Mouse (Mus musculus): ENCODE results near the gene Baz2b. TPM values are rescaled to one million over a fixed set of nuclear protein-coding genes. Genes with fewer than 3 reads are reported as not detected.

The Baz2b gene
- polyA plus RNA-seq, 1 experiment from 2014 or later = 33.8 TPM

- Histone ChIP-seq H3K9me3 (ENCODE audit: control insufficient read depth) (no peaks in the 10 kb centered on the region), H3K9ac (ENCODE audit: low read depth, low read length) (no peak overlapping the region), H3K4me2 (replicated peaks; ENCODE audit: low read depth) (no peak overlapping the region), H3K36me3 (ENCODE audit: control insufficient read depth, insufficient read depth) (peaks cover 4% of the 10 kb centered on the region; the same call in 1 of the 2 replicates), H3K4me1 (replicated peaks; ENCODE audit: control insufficient read depth, insufficient read depth, low read length) (no peaks in the 10 kb centered on the region), H3K4me3 (ENCODE audit: low read depth, low read length) (no peak overlapping the region), H3K27me3 (replicated peaks; ENCODE audit: control insufficient read depth, insufficient read depth, low read length) (no peaks in the 10 kb centered on the region), H3K27ac (ENCODE audit: low read depth, low read length) (no peak overlapping the region)
- ATAC-seq = no peak
- 95% methylated on average over 2 of the region's 2 CpGs for WGBS
- TF ChIP-seq CTCF (IDR thresholded peaks at IDR 0.05; ENCODE audit: low read depth) = no peak
These were observed 97.5 kb downstream of the Baz2b start for GRCm38 (mm10) chr2:60112116-60112515.

- no peaks in the 10 kb centered on the region for H3K4me1 ChIP-seq (replicated peaks; ENCODE audit: control insufficient read depth, insufficient read depth, low read length)
- no peak overlapping the region for H3K4me2 ChIP-seq (replicated peaks; ENCODE audit: low read depth)
- peaks cover 4% of the 10 kb centered on the region; the same call in 1 of the 2 replicates for H3K36me3 ChIP-seq (ENCODE audit: control insufficient read depth, insufficient read depth)
- TF ChIP-seq CTCF (IDR thresholded peaks at IDR 0.05; ENCODE audit: low read depth) = no peak
- 80% methylated on average over 3 of the region's 3 CpGs for WGBS
- H3K27ac ChIP-seq (ENCODE audit: low read depth, low read length) = no peak overlapping the region
- no peak overlapping the region for H3K4me3 ChIP-seq (ENCODE audit: low read depth, low read length)
- no peaks in the 10 kb centered on the region for H3K9me3 ChIP-seq (ENCODE audit: control insufficient read depth)
- no peaks in the 10 kb centered on the region for H3K27me3 ChIP-seq (replicated peaks; ENCODE audit: control insufficient read depth, insufficient read depth, low read length)
- no peak for ATAC-seq
- no peak overlapping the region for H3K9ac ChIP-seq (ENCODE audit: low read depth, low read length)
These were observed 100.6 kb downstream of the Baz2b start for GRCm38 (mm10) chr2:60109001-60109400.

DNA sequence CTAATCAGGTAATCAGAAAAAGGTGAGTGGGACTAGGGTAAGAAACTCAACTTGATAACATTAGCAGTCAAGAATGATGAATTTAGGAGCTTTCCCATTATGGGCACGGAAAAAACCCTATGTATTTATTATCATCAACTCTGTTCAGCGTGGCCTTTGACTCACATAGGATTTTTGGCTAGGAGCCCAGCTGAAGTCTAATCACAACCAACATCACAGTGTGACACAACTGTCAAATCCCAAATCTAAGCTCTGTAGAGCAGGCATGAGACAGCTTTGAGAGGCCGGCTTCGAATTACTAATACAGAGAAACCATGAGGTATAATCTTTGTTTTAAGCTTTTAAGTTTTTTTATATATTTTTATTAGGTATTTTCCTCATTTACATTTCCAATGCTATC lies 113.0 kb downstream of the Baz2b start:
- Histone ChIP-seq H3K27ac (ENCODE audit: low read depth, low read length) (no peak overlapping the region), H3K9ac (ENCODE audit: low read depth, low read length) (no peak overlapping the region), H3K4me1 (replicated peaks; ENCODE audit: control insufficient read depth, insufficient read depth, low read length) (no peaks in the 10 kb centered on the region), H3K36me3 (ENCODE audit: control insufficient read depth, insufficient read depth) (peaks cover 4% of the 10 kb centered on the region; the same call in 1 of the 2 replicates), H3K4me2 (replicated peaks; ENCODE audit: low read depth) (no peak overlapping the region), H3K9me3 (ENCODE audit: control insufficient read depth) (no peaks in the 10 kb centered on the region), H3K27me3 (replicated peaks; ENCODE audit: control insufficient read depth, insufficient read depth, low read length) (no peaks in the 10 kb centered on the region), H3K4me3 (ENCODE audit: low read depth, low read length) (no peak overlapping the region)
- no peak for ATAC-seq
- 73% methylated on average over 4 of the region's 4 CpGs for WGBS
- TF ChIP-seq CTCF (IDR thresholded peaks at IDR 0.05; ENCODE audit: low read depth) = no peak

GRCm38 (mm10) chr2:60090280-60090679 lies 119.4 kb downstream of the Baz2b start:
- ATAC-seq = peak; percentile 57; the same call in 1 of the 2 replicates
- TF ChIP-seq CTCF (IDR thresholded peaks at IDR 0.05; ENCODE audit: low read depth) = no peak
- peak overlapping the region; percentile 28; the same call in 1 of the 2 replicates for H3K4me2 ChIP-seq (replicated peaks; ENCODE audit: low read depth)

DNA sequence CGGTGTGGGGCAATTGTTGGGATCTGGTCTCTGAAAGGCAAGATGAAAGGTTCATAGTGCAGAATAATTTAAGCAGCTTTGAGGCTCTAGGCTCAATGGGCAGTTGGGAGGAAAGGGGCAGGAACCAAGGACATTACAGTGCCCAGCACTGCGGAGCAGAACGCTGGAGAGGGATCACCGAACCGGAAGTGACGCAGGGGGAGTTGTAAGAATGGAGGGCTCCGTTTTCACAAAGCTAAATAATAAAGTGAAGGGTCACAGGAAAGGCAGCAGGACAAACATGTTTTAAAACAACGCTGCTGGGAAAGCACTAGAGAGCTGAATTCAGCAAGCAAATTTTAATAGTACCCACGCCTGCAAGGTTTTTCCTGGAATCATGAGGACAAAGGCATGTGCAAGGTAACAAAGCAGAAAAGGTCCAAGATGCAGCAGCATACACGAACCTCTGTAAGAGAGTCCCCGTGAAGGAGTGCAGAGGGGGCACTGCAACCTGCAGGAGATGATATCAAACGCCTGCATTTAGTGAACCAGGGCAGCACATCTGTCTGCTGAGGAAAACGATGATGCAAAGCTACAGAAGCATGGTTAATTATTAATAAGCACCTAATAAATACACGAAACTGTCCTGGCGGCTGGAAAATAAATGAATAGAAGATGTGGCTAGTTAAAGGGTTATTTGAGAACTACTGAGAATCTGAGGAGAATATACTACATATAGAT lies 120.0 kb downstream of the Baz2b start:
- Histone ChIP-seq H3K4me3 (ENCODE audit: low read depth, low read length) (no peak overlapping the region), H3K36me3 (ENCODE audit: control insufficient read depth, insufficient read depth) (no peaks in the 10 kb centered on the region; the same call in 1 of the 2 replicates), H3K4me2 (replicated peaks; ENCODE audit: low read depth) (peak overlapping the region; percentile 28), H3K9ac (ENCODE audit: low read depth, low read length) (no peak overlapping the region), H3K27ac (ENCODE audit: low read depth, low read length) (no peak overlapping the region), H3K9me3 (ENCODE audit: control insufficient read depth) (no peaks in the 10 kb centered on the region), H3K27me3 (replicated peaks; ENCODE audit: control insufficient read depth, insufficient read depth, low read length) (no peaks in the 10 kb centered on the region), H3K4me1 (replicated peaks; ENCODE audit: control insufficient read depth, insufficient read depth, low read length) (no peaks in the 10 kb centered on the region)
- 51% methylated on average over 15 of the region's 15 CpGs for WGBS
- TF ChIP-seq CTCF (IDR thresholded peaks at IDR 0.05; ENCODE audit: low read depth) = no peak
- ATAC-seq = peak; percentile 16; the same call in 1 of the 2 replicates

More at GRCm38 (mm10) chr2:60090280-60090679, 119.4 kb downstream of the Baz2b start:
- Histone ChIP-seq H3K9me3 (ENCODE audit: control insufficient read depth) (no peaks in the 10 kb centered on the region), H3K27me3 (replicated peaks; ENCODE audit: control insufficient read depth, insufficient read depth, low read length) (no peaks in the 10 kb centered on the region), H3K9ac (ENCODE audit: low read depth, low read length) (no peak overlapping the region), H3K36me3 (ENCODE audit: control insufficient read depth, insufficient read depth) (no peaks in the 10 kb centered on the region; the same call in 1 of the 2 replicates), H3K4me1 (replicated peaks; ENCODE audit: control insufficient read depth, insufficient read depth, low read length) (no peaks in the 10 kb centered on the region), H3K4me3 (ENCODE audit: low read depth, low read length) (no peak overlapping the region), H3K27ac (ENCODE audit: low read depth, low read length) (no peak overlapping the region; the same call in 1 of the 2 replicates)
- WGBS = 51% methylated on average over 6 of the region's 6 CpGs

- ATAC-seq = no peak
- TF ChIP-seq CTCF (IDR thresholded peaks at IDR 0.05; ENCODE audit: low read depth) = no peak
- H3K4me1 ChIP-seq (replicated peaks; ENCODE audit: control insufficient read depth, insufficient read depth, low read length) = no peaks in the 10 kb centered on the region
These were observed 120.7 kb downstream of the Baz2b start for GRCm38 (mm10) chr2:60088785-60089527.

More at GRCm38 (mm10) chr2:60088785-60089527, 120.7 kb downstream of the Baz2b start:
- Histone ChIP-seq H3K36me3 (ENCODE audit: control insufficient read depth, insufficient read depth) (no peaks in the 10 kb centered on the region), H3K4me2 (replicated peaks; ENCODE audit: low read depth) (no peak overlapping the region), H3K9ac (ENCODE audit: low read depth, low read length) (no peak overlapping the region), H3K27ac (ENCODE audit: low read depth, low read length) (no peak overlapping the region), H3K9me3 (ENCODE audit: control insufficient read depth) (no peaks in the 10 kb centered on the region), H3K4me3 (ENCODE audit: low read depth, low read length) (no peak overlapping the region), H3K27me3 (replicated peaks; ENCODE audit: control insufficient read depth, insufficient read depth, low read length) (no peaks in the 10 kb centered on the region)
- 81% methylated on average over 14 of the region's 14 CpGs for WGBS
